Mouse (Mus musculus) midbrain, postnatal 0 days (tissue): ENCODE results near the gene Hjurp. TPM values are rescaled to one million over a fixed set of nuclear protein-coding genes. Genes with fewer than 3 reads are reported as not detected.

Experiments used
- ATAC-seq: fragments of 200-750 bp; cut with Nextera tagmentation; 2 replicates; pipeline ENCODE4 v1.8.0; 2017; ENCODE audit warnings: moderate number of reproducible peaks, mild to moderate bottlenecking, moderate TSS enrichment, moderate library complexity; ENCODE audit not compliant: low FRiP score
- DNase-seq: peaks from one replicate; pipeline ENCODE4 v3.0.0-alpha.2; 2015; ENCODE audit warnings: low spot score
- H3K27ac ChIP-seq: fragments of 300-500 bp; sonication (generic); 2 replicates; pipeline ENCODE4 v1.5.1; 2014; ENCODE audit warnings: low read depth, mild to moderate bottlenecking, low read length, mixed read lengths
- H3K27me3 ChIP-seq: fragments of 300-500 bp; sonication (generic); 2 replicates; pipeline ENCODE4 v1.6.1; 2014; ENCODE audit warnings: low read length, control low read depth, mixed read lengths; ENCODE audit not compliant: insufficient read depth
- H3K36me3 ChIP-seq: fragments of 300-500 bp; sonication (generic); 2 replicates; pipeline ENCODE4 v1.6.1; 2014; ENCODE audit warnings: low read length, control low read depth, mixed read lengths; ENCODE audit not compliant: insufficient read depth
- H3K4me1 ChIP-seq: fragments of 300-500 bp; sonication (generic); 2 replicates; pipeline ENCODE4 v1.6.1; 2014; ENCODE audit warnings: mild to moderate bottlenecking, control low read depth, antibody characterized with exemption, low read length, mixed read lengths; ENCODE audit not compliant: insufficient read depth
- H3K4me2 ChIP-seq: fragments of 300-500 bp; sonication (generic); 2 replicates; pipeline ENCODE4 v1.6.1; 2014; ENCODE audit warnings: low read depth, mild to moderate bottlenecking, low read length, mixed read lengths; ENCODE audit not compliant: poor library complexity, severe bottlenecking
- H3K4me3 ChIP-seq: fragments of 300-500 bp; sonication (generic); 2 replicates; pipeline ENCODE4 v1.5.1; 2014; ENCODE audit warnings: low read depth, mild to moderate bottlenecking, low read length, moderate library complexity
- H3K9ac ChIP-seq: fragments of 300-500 bp; sonication (generic); replicated peaks from 2 replicates; pipeline ENCODE4 v1.6.1; 2014; ENCODE audit warnings: mild to moderate bottlenecking, low read length, moderate library complexity, mixed read lengths; ENCODE audit not compliant: poor library complexity, severe bottlenecking
- H3K9me3 ChIP-seq: fragments of 300-500 bp; sonication (generic); 2 replicates; pipeline ENCODE4 v1.6.1; 2016; ENCODE audit warnings: low read length, control low read depth
- CTCF ChIP-seq: IDR thresholded peaks from 2 replicates; pipeline ENCODE4 v1.5.1; 2016; ENCODE audit warnings: antibody characterized with exemption, mild to moderate bottlenecking
- WGBS: fragments of 180-500 bp; shearing (Covaris S2); extraction: QIAGEN DNeasy Blood & Tissue Kit; methylation state at CpG from one replicate; pipeline ENCODE4 v1.1.7; 2014; 5-methylcytosine and 5-hydroxymethylcytosine counted together
- polyA plus RNA-seq: library from polyadenylated mRNA; unstranded; fragments of >200 nt; fragmentation: Nextera tagmentation; extraction: Ambion mirVana; gene quantifications from 2 replicates; pipeline ENCODE4 v1.2.1, GENCODE M21; 2015
- total RNA-seq: library from RNA; depleted of rRNA; stranded (reverse); fragments of >200 nt; gene quantifications from 2 replicates; pipeline ENCODE4 v1.2.3, GENCODE M21; 2014

Gene Hjurp
- total and polyA plus RNA-seq, 2 experiments from 2014 or later: 45.9 to 88.0 TPM

- 80% methylated on average over 2 of the region's 2 CpGs for WGBS
These were observed 22.1 kb upstream of the Hjurp start for GRCm38 (mm10) chr1:88299529-88299945.

GRCm38 (mm10) chr1:88298686-88299528 lies 21.5 kb upstream of the Hjurp start:
- Histone ChIP-seq H3K27ac (no peak overlapping the region), H3K36me3 (no peaks in the 10 kb centered on the region), H3K4me3 (no peak overlapping the region), H3K9ac (no peak overlapping the region), H3K27me3 (no peaks in the 10 kb centered on the region), H3K4me1 (no peaks in the 10 kb centered on the region), H3K4me2 (no peak overlapping the region), H3K9me3 (peaks cover 76% of the 10 kb centered on the region)
- no peak for TF ChIP-seq CTCF
- ATAC-seq: no peak
- DNase-seq: peak; percentile 5
- 67% methylated on average over 4 of the region's 4 CpGs for WGBS

More at GRCm38 (mm10) chr1:88299529-88299945, 22.1 kb upstream of the Hjurp start:
- H3K36me3 ChIP-seq: no peaks in the 10 kb centered on the region
- H3K4me1 ChIP-seq: no peaks in the 10 kb centered on the region
- no peak overlapping the region for H3K27ac ChIP-seq
- H3K9me3 ChIP-seq: peaks cover 78% of the 10 kb centered on the region
- no peak for ATAC-seq
- no peak overlapping the region for H3K4me2 ChIP-seq
- no peak overlapping the region for H3K4me3 ChIP-seq
- no peak for DNase-seq
- no peak overlapping the region for H3K9ac ChIP-seq
- no peak for TF ChIP-seq CTCF
- no peaks in the 10 kb centered on the region for H3K27me3 ChIP-seq

GRCm38 (mm10) chr1:88297480-88298258 lies 20.2 kb upstream of the Hjurp start:
- peaks cover 67% of the 10 kb centered on the region for H3K9me3 ChIP-seq
- H3K36me3 ChIP-seq: no peaks in the 10 kb centered on the region
- H3K4me2 ChIP-seq: no peak overlapping the region
- no peak overlapping the region for H3K27ac ChIP-seq
- 64% methylated on average over 7 of the region's 7 CpGs for WGBS
- no peak for TF ChIP-seq CTCF
- no peaks in the 10 kb centered on the region for H3K4me1 ChIP-seq
- ATAC-seq (no peak), DNase-seq (no peak)
- H3K9ac ChIP-seq: no peak overlapping the region
- no peaks in the 10 kb centered on the region for H3K27me3 ChIP-seq
- H3K4me3 ChIP-seq: no peak overlapping the region

GRCm38 (mm10) chr1:88296171-88296920 lies 18.9 kb upstream of the Hjurp start:
- TF ChIP-seq CTCF: no peak
- Histone ChIP-seq H3K27me3 (no peaks in the 10 kb centered on the region), H3K4me2 (no peak overlapping the region), H3K9me3 (peaks cover 65% of the 10 kb centered on the region), H3K36me3 (no peaks in the 10 kb centered on the region), H3K4me1 (no peaks in the 10 kb centered on the region), H3K4me3 (no peak overlapping the region), H3K9ac (no peak overlapping the region), H3K27ac (no peak overlapping the region)
- DNase-seq (no peak), ATAC-seq (no peak)
- 72% methylated on average over 4 of the region's 4 CpGs for WGBS

- Histone ChIP-seq H3K9me3 (peaks cover 63% of the 10 kb centered on the region), H3K36me3 (no peaks in the 10 kb centered on the region), H3K4me1 (no peaks in the 10 kb centered on the region), H3K4me2 (no peak overlapping the region), H3K4me3 (no peak overlapping the region), H3K27me3 (no peaks in the 10 kb centered on the region), H3K9ac (no peak overlapping the region), H3K27ac (no peak overlapping the region)
- no peak for TF ChIP-seq CTCF
- ATAC-seq (no peak), DNase-seq (no peak)
- WGBS: 23% methylated on average over 1 of the region's 1 CpGs
These were observed 17.2 kb upstream of the Hjurp start for GRCm38 (mm10) chr1:88294650-88295049.
